Mouse (Mus musculus): ENCODE measurements around the gene Nepn. TPM values are rescaled to one million over a fixed set of nuclear protein-coding genes. Genes with fewer than 3 reads are reported as not detected.

The Nepn gene
- polyA plus RNA-seq, 1 experiment from 2014 or later, result not detected

DNA sequence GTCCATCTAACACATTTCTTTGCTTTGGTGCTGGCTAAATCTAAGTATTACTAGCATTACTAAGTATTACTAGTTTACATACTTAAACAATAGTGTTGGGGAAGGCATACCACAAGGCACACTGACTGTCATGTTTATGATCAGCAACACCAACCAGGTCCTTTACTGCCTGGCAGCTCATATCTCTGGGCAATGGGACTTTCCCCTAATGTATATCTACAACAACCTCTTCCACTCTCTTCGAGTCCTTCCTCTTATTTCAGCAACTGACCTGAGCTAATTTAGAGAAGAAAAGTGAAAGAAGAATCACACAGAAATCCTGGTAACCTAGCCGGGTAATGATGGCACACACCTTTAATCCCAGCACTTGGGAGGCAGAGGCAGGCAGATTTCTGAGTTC, 12.3 kb upstream of the Nepn start:
- no peaks in the 10 kb centered on the region for H3K36me3 ChIP-seq (ENCODE audit: control insufficient read depth, insufficient read depth, low read length)
- H3K9ac ChIP-seq (ENCODE audit: low read depth, low read length), result no peak overlapping the region
- H3K27me3 ChIP-seq (ENCODE audit: control insufficient read depth, insufficient read depth, low read length), result no peaks in the 10 kb centered on the region
- no peak overlapping the region for H3K4me3 ChIP-seq (ENCODE audit: low read length)
- no peaks in the 10 kb centered on the region for H3K9me3 ChIP-seq (ENCODE audit: control insufficient read depth, low read length)
- H3K4me2 ChIP-seq (replicated peaks; ENCODE audit: low read depth, low read length), result no peak overlapping the region
- no peak overlapping the region for H3K27ac ChIP-seq (ENCODE audit: low read depth, low read length)
- 92% methylated on average over 2 of the region's 2 CpGs for WGBS
- ATAC-seq (ENCODE audit: low FRiP score, low TSS enrichment), result no peak
- H3K4me1 ChIP-seq (ENCODE audit: control insufficient read depth, insufficient read depth, low read length), result no peaks in the 10 kb centered on the region

DNA sequence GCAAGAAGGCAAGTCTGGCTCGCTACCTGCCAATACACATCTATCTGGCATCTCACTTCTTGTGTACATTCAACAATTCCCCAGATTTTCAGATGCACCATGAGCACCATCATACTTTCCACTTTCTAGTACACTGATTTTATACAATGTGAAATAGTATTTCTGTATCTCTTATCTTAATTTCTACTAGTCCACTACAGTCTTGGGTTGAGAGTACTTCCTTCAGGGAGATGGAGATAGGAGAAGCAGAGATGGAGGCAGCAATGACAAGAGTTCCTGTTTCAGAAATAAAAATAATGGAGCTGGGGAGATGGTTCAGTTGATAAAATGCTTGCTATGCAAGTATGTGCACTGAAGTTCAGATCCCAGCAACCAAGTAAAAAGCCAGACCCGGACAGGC, 11.0 kb upstream of the Nepn start:
- Histone ChIP-seq H3K27ac (ENCODE audit: low read depth, low read length) (no peak overlapping the region), H3K9ac (ENCODE audit: low read depth, low read length) (no peak overlapping the region), H3K4me3 (ENCODE audit: low read length) (no peak overlapping the region), H3K36me3 (ENCODE audit: control insufficient read depth, insufficient read depth, low read length) (no peaks in the 10 kb centered on the region), H3K4me1 (ENCODE audit: control insufficient read depth, insufficient read depth, low read length) (0 out of 2 replicates have a peak, but pooled peaks cover 3% of the 10 kb centered on the region), H3K27me3 (ENCODE audit: control insufficient read depth, insufficient read depth, low read length) (no peaks in the 10 kb centered on the region), H3K9me3 (ENCODE audit: control insufficient read depth, low read length) (no peaks in the 10 kb centered on the region), H3K4me2 (replicated peaks; ENCODE audit: low read depth, low read length) (no peak overlapping the region)
- no peak for ATAC-seq (ENCODE audit: low FRiP score, low TSS enrichment)
- WGBS, result 80% methylated on average over 2 of the region's 2 CpGs

DNA sequence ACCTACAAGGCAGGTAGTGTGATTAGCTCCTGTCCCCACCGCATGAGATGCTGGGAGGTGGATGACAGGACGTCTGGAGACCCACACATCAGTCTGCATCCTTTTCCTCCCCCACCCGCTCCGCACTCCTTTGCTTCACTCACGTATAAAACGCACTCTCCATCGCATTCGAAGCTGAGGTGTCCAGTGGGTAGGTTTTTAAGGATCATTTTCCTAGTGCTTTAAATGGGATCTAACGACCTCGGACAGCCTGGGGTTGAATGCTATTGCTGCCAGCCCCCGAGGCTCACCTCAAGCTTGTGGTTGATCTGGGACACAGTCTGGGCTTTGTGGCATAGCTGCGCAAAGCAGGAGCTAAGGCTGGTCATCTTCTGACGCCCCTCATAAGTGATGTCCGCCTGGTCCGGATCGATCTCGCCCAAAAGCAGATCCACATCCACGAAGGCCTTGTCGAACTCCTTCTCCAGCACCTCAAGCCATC, 7.4 kb upstream of the Nepn start:
- H3K9me3 ChIP-seq (ENCODE audit: control insufficient read depth, low read length), result no peaks in the 10 kb centered on the region
- no peaks in the 10 kb centered on the region for H3K36me3 ChIP-seq (ENCODE audit: control insufficient read depth, insufficient read depth, low read length)
- WGBS, result under 1% methylated on average over 19 of the region's 19 CpGs
- peak overlapping the region; percentile 72 for H3K4me3 ChIP-seq (ENCODE audit: low read length)
- ATAC-seq (ENCODE audit: low FRiP score, low TSS enrichment), result peak; percentile 59
- H3K4me1 ChIP-seq (ENCODE audit: control insufficient read depth, insufficient read depth, low read length), result 0 out of 2 replicates have a peak, but pooled peaks cover 3% of the 10 kb centered on the region
- peak overlapping the region; percentile 69 for H3K4me2 ChIP-seq (replicated peaks; ENCODE audit: low read depth, low read length)
- peak overlapping the region; percentile 91 for H3K27ac ChIP-seq (ENCODE audit: low read depth, low read length)
- peak overlapping the region; percentile 89 for H3K9ac ChIP-seq (ENCODE audit: low read depth, low read length)
- H3K27me3 ChIP-seq (ENCODE audit: control insufficient read depth, insufficient read depth, low read length), result no peaks in the 10 kb centered on the region

DNA sequence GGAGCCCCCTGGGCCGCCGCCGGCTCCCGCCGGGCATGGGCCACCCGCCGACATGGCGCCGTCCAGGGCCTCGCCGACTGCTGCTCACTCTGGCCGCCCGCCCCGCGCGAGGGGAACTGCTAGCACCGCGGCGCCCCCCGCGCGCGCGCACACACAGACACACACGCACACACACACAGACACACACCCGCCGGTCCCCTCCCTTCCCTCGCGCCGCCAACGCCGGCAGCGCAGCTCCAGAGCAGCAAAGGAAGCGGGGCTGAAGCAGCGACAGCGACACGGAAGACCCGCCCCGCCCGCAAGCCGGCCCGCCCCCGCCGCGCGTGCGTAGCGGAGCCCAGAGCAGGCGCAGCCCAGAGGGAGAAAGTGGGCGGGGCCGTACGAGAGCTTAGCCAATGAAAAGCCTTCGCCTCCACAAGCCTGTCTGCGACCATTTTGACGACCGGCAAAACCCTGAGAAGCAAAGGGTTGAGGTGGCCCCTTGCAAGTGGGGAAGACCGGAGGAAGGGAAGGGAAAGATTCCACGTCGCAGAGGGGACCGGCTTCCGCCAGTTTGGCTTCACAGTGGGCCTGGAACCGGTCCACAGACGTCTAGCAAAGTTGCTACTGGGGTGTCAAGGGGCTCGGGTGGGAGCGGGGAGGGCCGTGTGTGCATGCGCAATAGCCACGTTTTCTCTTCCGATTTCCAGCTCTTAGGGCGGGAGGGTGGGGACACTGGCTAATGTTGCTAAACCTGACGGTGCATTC, 6.8 kb upstream of the Nepn start, which contains the start of gene Gopc:
Gene Gopc, minus strand, starts transcription at position 280 of the 747 bp plus-strand sequence.
- Histone ChIP-seq H3K36me3 (ENCODE audit: control insufficient read depth, insufficient read depth, low read length) (no peaks in the 10 kb centered on the region), H3K27me3 (ENCODE audit: control insufficient read depth, insufficient read depth, low read length) (no peaks in the 10 kb centered on the region), H3K9me3 (ENCODE audit: control insufficient read depth, low read length) (no peaks in the 10 kb centered on the region), H3K9ac (ENCODE audit: low read depth, low read length) (peak within 1 kb of the TSS; percentile 89), H3K4me1 (ENCODE audit: control insufficient read depth, insufficient read depth, low read length) (0 out of 2 replicates have a peak, but pooled peaks cover 3% of the 10 kb centered on the region), H3K27ac (ENCODE audit: low read depth, low read length) (peak within 1 kb of the TSS; percentile 91), H3K4me3 (ENCODE audit: low read length) (peak within 1 kb of the TSS; percentile 72), H3K4me2 (replicated peaks; ENCODE audit: low read depth, low read length) (peak within 1 kb of the TSS; percentile 69)
- ATAC-seq (ENCODE audit: low FRiP score, low TSS enrichment), result peak; percentile 99
- under 1% methylated on average over 54 of the region's 71 CpGs for whole genome bisulfite sequencing

DNA sequence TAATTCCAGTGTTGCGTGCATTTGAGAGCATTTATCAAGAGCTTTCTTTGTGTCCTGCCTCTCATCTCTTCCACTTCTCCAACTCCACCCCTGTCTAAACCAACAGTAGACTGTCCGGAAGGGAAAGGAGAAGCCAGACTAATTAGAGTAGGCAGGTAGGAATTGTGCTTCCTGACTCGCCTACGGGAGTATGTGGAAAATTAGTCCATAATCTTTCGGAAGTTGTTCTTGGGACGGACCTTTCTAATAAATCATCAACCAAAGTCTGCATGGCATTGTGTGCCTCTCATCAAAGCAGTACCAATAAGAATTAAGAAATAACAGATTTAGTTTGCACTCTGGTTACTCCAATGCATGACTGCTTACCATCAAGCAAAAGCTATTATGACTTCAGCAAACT, 5.8 kb upstream of the Nepn start:
- WGBS, result 71% methylated on average over 6 of the region's 6 CpGs
- H3K4me2 ChIP-seq (replicated peaks; ENCODE audit: low read depth, low read length), result peak overlapping the region; percentile 69

DNA sequence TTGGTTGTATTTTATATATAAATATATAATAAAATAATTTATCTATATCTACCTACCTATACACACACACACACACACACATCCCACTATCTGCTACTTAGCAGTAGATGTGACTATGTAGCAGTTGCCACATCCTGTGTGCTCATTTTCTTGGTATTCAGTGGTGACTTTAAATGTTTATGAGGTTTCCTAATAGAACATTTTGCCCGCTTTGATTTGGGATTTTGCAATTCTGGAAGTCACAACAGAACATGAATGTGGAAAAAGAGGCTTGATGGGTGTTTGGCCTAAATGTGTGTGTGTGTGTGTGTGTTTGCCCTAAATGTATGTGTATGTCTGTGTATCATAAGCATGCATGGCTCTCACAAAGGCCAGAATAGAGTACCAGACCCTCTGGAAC, 5.2 kb upstream of the Nepn start:
- no peak overlapping the region for H3K4me3 ChIP-seq (ENCODE audit: low read length)
- 90% methylated on average over 1 of the region's 1 CpGs for WGBS
- no peak for ATAC-seq (ENCODE audit: low FRiP score, low TSS enrichment)

More for the DNA sequence above, 5.8 kb upstream of the Nepn start:
- no peaks in the 10 kb centered on the region for H3K27me3 ChIP-seq (ENCODE audit: control insufficient read depth, insufficient read depth, low read length)
- peak overlapping the region; percentile 72 for H3K4me3 ChIP-seq (ENCODE audit: low read length)
- H3K4me1 ChIP-seq (ENCODE audit: control insufficient read depth, insufficient read depth, low read length), result 0 out of 2 replicates have a peak, but pooled peaks cover 3% of the 10 kb centered on the region
- no peaks in the 10 kb centered on the region for H3K36me3 ChIP-seq (ENCODE audit: control insufficient read depth, insufficient read depth, low read length)
- ATAC-seq (ENCODE audit: low FRiP score, low TSS enrichment), result no peak
- no peak overlapping the region for H3K27ac ChIP-seq (ENCODE audit: low read depth, low read length)
- no peaks in the 10 kb centered on the region for H3K9me3 ChIP-seq (ENCODE audit: control insufficient read depth, low read length)
- H3K9ac ChIP-seq (ENCODE audit: low read depth, low read length), result peak overlapping the region; percentile 89; the same call in 1 of the 2 replicates

DNA sequence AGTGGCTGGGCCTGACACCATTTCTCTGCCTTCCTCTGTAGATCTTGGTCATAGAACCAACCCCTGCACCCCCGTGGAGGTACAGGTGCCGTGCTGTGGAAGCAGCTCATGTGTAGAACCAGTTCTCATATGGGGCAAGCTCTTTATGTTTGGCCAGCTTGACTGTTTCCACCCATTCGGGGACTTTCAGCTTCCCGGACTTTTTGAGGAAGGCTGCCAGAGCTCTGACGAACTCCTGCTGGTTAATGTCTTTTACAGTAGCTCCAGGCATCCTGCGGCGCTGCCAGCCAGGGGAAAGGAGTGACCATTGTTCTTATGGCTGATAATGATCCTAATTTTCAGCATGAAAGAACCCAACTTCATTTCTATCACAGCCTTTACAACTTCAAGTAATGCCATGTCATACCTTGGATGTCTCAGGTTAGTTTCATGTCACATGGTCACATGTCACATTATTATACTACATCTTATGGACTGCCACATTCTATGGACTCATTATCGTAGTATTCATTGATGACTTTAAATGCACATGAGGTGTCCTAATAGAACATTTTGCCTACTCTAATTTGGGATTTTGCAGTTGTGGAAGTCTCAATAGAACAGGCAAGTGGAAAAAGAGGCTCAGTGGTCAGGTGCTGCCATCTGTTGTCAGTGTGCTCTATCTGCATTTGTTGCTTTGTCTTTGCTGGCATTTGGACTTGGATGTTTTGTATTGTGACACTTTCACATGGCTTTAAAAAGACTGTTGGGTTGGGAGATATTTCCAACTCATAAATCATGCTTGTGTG, 3.8 kb upstream of the Nepn start:
- ATAC-seq (ENCODE audit: low FRiP score, low TSS enrichment), result no peak
- Histone ChIP-seq H3K27ac (ENCODE audit: low read depth, low read length) (no peak overlapping the region), H3K27me3 (ENCODE audit: control insufficient read depth, insufficient read depth, low read length) (no peaks in the 10 kb centered on the region), H3K9me3 (ENCODE audit: control insufficient read depth, low read length) (no peaks in the 10 kb centered on the region), H3K4me1 (ENCODE audit: control insufficient read depth, insufficient read depth, low read length) (0 out of 2 replicates have a peak, but pooled peaks cover 3% of the 10 kb centered on the region), H3K9ac (ENCODE audit: low read depth, low read length) (no peak overlapping the region), H3K4me3 (ENCODE audit: low read length) (no peak overlapping the region), H3K4me2 (replicated peaks; ENCODE audit: low read depth, low read length) (no peak overlapping the region), H3K36me3 (ENCODE audit: control insufficient read depth, insufficient read depth, low read length) (no peaks in the 10 kb centered on the region)
- WGBS, result 36% methylated on average over 8 of the region's 8 CpGs

More for the DNA sequence above, 5.2 kb upstream of the Nepn start:
- Histone ChIP-seq H3K9me3 (ENCODE audit: control insufficient read depth, low read length) (no peaks in the 10 kb centered on the region), H3K27ac (ENCODE audit: low read depth, low read length) (no peak overlapping the region), H3K9ac (ENCODE audit: low read depth, low read length) (no peak overlapping the region), H3K36me3 (ENCODE audit: control insufficient read depth, insufficient read depth, low read length) (no peaks in the 10 kb centered on the region), H3K27me3 (ENCODE audit: control insufficient read depth, insufficient read depth, low read length) (no peaks in the 10 kb centered on the region), H3K4me1 (ENCODE audit: control insufficient read depth, insufficient read depth, low read length) (0 out of 2 replicates have a peak, but pooled peaks cover 3% of the 10 kb centered on the region), H3K4me2 (replicated peaks; ENCODE audit: low read depth, low read length) (no peak overlapping the region)

DNA sequence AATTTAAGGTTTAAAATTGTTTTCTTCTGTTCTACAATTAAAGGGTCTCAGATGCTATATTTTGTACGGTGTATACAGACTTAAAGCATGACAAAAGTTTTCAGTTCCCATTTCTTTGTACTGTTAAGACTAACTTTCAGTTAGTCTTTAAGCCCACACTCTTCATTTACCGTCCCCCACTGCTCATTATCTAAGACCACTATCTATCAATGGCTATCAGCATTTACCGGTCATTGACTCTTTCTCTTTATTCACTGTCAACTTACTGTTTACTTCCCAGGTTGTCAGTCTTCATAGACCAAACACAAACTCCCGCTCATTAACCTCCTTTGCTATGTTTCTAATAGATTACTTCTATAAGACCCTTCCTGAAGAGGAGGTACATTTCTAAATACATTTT, 1.6 kb upstream of the Nepn start:
- 81% methylated on average over 4 of the region's 4 CpGs for WGBS

More for the DNA sequence above, 1.6 kb upstream of the Nepn start:
- Histone ChIP-seq H3K9me3 (ENCODE audit: control insufficient read depth, low read length) (no peaks in the 10 kb centered on the region), H3K9ac (ENCODE audit: low read depth, low read length) (no peak overlapping the region), H3K4me2 (replicated peaks; ENCODE audit: low read depth, low read length) (no peak overlapping the region), H3K4me3 (ENCODE audit: low read length) (no peak overlapping the region), H3K27ac (ENCODE audit: low read depth, low read length) (no peak overlapping the region), H3K36me3 (ENCODE audit: control insufficient read depth, insufficient read depth, low read length) (no peaks in the 10 kb centered on the region), H3K27me3 (ENCODE audit: control insufficient read depth, insufficient read depth, low read length) (no peaks in the 10 kb centered on the region), H3K4me1 (ENCODE audit: control insufficient read depth, insufficient read depth, low read length) (0 out of 2 replicates have a peak, but pooled peaks cover 3% of the 10 kb centered on the region)
- no peak for ATAC-seq (ENCODE audit: low FRiP score, low TSS enrichment)
